Mouse (Mus musculus) kidney, embryonic 14.5 days (tissue): ENCODE data around the gene Shb. TPM values are rescaled to one million over a fixed set of nuclear protein-coding genes. Genes with fewer than 3 reads are reported as not detected.

Experiments
- ATAC-seq: fragments of 200-750 bp; cut with Nextera tagmentation; 2 replicates; pipeline ENCODE4 v1.8.0; 2017; ENCODE audit warnings: moderate number of reproducible peaks, mild to moderate bottlenecking, moderate TSS enrichment, moderate library complexity; ENCODE audit not compliant: low FRiP score, low TSS enrichment
- H3K27ac ChIP-seq: fragments of 300-500 bp; sonication (generic); 2 replicates; pipeline ENCODE4 v1.5.1; 2014; ENCODE audit warnings: low read depth, mild to moderate bottlenecking, low read length, moderate library complexity, mixed read lengths
- H3K27me3 ChIP-seq: fragments of 300-500 bp; sonication (generic); 2 replicates; pipeline ENCODE4 v1.6.1; 2014; ENCODE audit warnings: mild to moderate bottlenecking, low read length; ENCODE audit not compliant: control insufficient read depth, insufficient read depth
- H3K36me3 ChIP-seq: fragments of 300-500 bp; sonication (generic); 2 replicates; pipeline ENCODE4 v1.6.1; 2014; ENCODE audit warnings: low read length, mixed read lengths; ENCODE audit not compliant: control insufficient read depth, insufficient read depth
- H3K4me1 ChIP-seq: fragments of 300-500 bp; sonication (generic); 2 replicates; pipeline ENCODE4 v1.6.1; 2014; ENCODE audit warnings: low read length, mixed read lengths; ENCODE audit not compliant: control insufficient read depth, insufficient read depth
- H3K4me2 ChIP-seq: fragments of 300-500 bp; sonication (generic); replicated peaks from 2 replicates; pipeline ENCODE4 v1.6.1; 2014; ENCODE audit warnings: low read depth, mild to moderate bottlenecking, low read length
- H3K4me3 ChIP-seq: fragments of 300-500 bp; sonication (generic); 2 replicates; pipeline ENCODE4 v1.5.1; 2014; ENCODE audit warnings: mild to moderate bottlenecking, low read length
- H3K9ac ChIP-seq: fragments of 300-500 bp; sonication (generic); 2 replicates; pipeline ENCODE4 v1.6.1; 2014; ENCODE audit warnings: low read depth, mild to moderate bottlenecking, low read length, moderate library complexity
- H3K9me3 ChIP-seq: fragments of 300-500 bp; sonication (generic); 2 replicates; pipeline ENCODE4 v1.6.1; 2016; ENCODE audit warnings: low read length; ENCODE audit not compliant: control insufficient read depth
- WGBS: fragments of 180-500 bp; shearing (Covaris S2); extraction: QIAGEN DNeasy Blood & Tissue Kit; methylation state at CpG from one replicate; pipeline ENCODE4 v1.1.7; 2014; 5-methylcytosine and 5-hydroxymethylcytosine counted together
- polyA plus RNA-seq: library from polyadenylated mRNA; unstranded; fragments of >200 nt; fragmentation: Nextera tagmentation; extraction: Ambion mirVana; gene quantifications from 2 replicates; pipeline ENCODE4 v1.2.1, GENCODE M21; 2014

Gene Shb
- polyA plus RNA-seq, 1 experiment from 2014 or later: 6.1 TPM

- Histone ChIP-seq H3K4me3 (no peak overlapping the region), H3K9ac (no peak overlapping the region), H3K9me3 (no peaks in the 10 kb centered on the region), H3K4me1 (no peaks in the 10 kb centered on the region), H3K27ac (no peak overlapping the region), H3K4me2 (no peak overlapping the region), H3K27me3 (no peaks in the 10 kb centered on the region), H3K36me3 (no peaks in the 10 kb centered on the region)
- 44% methylated on average over 5 of the region's 5 CpGs for WGBS
- no peak for ATAC-seq
Measured at GRCm38 (mm10) chr4:45549514-45549913, 17.2 kb upstream of the Shb start.

DNA sequence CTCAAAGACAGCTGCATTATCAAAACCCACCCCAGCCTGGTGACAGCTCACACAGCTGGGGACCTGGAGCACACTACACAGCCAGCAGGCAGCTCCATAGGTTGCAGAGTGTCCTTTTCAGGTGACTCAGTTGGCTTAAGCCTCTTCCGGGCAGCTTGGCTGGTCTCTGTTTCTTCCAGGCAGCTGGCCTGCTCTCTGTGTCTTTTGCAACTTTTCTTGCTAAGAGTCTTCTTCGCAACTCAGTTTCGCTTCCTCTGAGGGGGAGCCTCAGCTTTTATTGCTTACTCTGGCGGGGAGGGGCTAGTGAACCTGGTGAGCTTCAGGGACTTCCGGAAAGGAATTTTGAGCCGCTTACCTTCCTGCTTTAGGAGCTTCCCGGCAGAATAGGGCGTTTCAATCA, 13.6 kb upstream of the Shb start:
- WGBS: 56% methylated on average over 8 of the region's 8 CpGs
- Histone ChIP-seq H3K4me1 (no peaks in the 10 kb centered on the region), H3K4me3 (no peak overlapping the region), H3K4me2 (no peak overlapping the region), H3K9me3 (no peaks in the 10 kb centered on the region), H3K27ac (no peak overlapping the region), H3K36me3 (no peaks in the 10 kb centered on the region), H3K27me3 (no peaks in the 10 kb centered on the region), H3K9ac (no peak overlapping the region)
- no peak for ATAC-seq

DNA sequence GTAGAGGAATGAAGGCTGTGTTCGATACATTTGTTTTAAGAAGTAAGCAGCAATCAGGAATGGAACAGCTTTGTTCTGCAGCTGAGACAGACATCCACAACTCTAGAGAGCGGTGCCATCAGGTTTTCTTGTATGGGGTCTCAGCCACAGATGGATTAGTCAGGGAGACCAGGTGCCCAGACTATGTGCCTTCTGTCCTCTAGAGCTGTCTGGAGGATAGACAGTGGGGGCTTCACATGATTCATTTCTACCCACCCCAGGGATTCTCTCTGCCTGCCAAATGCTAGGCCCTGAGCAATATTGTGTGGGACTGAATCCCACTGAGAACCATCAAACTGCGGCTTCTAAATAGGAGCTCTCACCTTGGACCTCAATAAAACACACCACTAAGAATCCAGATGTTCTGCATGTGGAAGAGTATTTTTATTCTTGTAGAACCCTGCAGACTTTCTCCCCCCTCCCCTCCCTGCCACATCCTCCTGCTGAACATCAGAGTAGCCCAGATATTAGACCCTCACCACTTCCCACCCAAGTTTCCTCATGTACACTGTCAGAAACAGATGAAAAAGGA, 11.3 kb upstream of the Shb start:
- H3K4me2 ChIP-seq: no peak overlapping the region
- no peaks in the 10 kb centered on the region for H3K36me3 ChIP-seq
- H3K27me3 ChIP-seq: no peaks in the 10 kb centered on the region
- H3K9ac ChIP-seq: no peak overlapping the region
- ATAC-seq: no peak
- no peaks in the 10 kb centered on the region for H3K4me1 ChIP-seq
- no peak overlapping the region for H3K4me3 ChIP-seq
- no peak overlapping the region for H3K27ac ChIP-seq
- H3K9me3 ChIP-seq: no peaks in the 10 kb centered on the region
- WGBS: 85% methylated on average over 3 of the region's 3 CpGs

- H3K27me3 ChIP-seq: no peaks in the 10 kb centered on the region
- no peak for ATAC-seq
- H3K9ac ChIP-seq: no peak overlapping the region
- no peak overlapping the region for H3K27ac ChIP-seq
- WGBS: 48% methylated on average over 15 of the region's 15 CpGs
- no peaks in the 10 kb centered on the region for H3K4me1 ChIP-seq
- H3K4me2 ChIP-seq: no peak overlapping the region
- no peak overlapping the region for H3K4me3 ChIP-seq
- H3K9me3 ChIP-seq: no peaks in the 10 kb centered on the region
- H3K36me3 ChIP-seq: no peaks in the 10 kb centered on the region
Measured at GRCm38 (mm10) chr4:45540151-45540933, 8.1 kb upstream of the Shb start.

GRCm38 (mm10) chr4:45539187-45539586, 6.9 kb upstream of the Shb start:
- Histone ChIP-seq H3K4me1 (no peaks in the 10 kb centered on the region), H3K4me2 (no peak overlapping the region), H3K36me3 (no peaks in the 10 kb centered on the region), H3K9me3 (no peaks in the 10 kb centered on the region), H3K27me3 (no peaks in the 10 kb centered on the region), H3K9ac (no peak overlapping the region), H3K27ac (no peak overlapping the region), H3K4me3 (no peak overlapping the region)
- no peak for ATAC-seq

- Histone ChIP-seq H3K9ac (no peak overlapping the region), H3K27ac (peak overlapping the region; percentile 24; the same call in 1 of the 2 replicates), H3K4me2 (no peak overlapping the region), H3K9me3 (no peaks in the 10 kb centered on the region), H3K4me3 (no peak overlapping the region), H3K4me1 (peaks cover 29% of the 10 kb centered on the region), H3K36me3 (no peaks in the 10 kb centered on the region), H3K27me3 (no peaks in the 10 kb centered on the region)
- 67% methylated on average over 1 of the region's 1 CpGs for WGBS
- ATAC-seq: no peak
Measured at GRCm38 (mm10) chr4:45533436-45533940, 1.2 kb upstream of the Shb start.

- Histone ChIP-seq H3K4me1 (peaks cover 43% of the 10 kb centered on the region), H3K9ac (peak overlapping the region; percentile 89), H3K36me3 (no peaks in the 10 kb centered on the region), H3K9me3 (no peaks in the 10 kb centered on the region), H3K27me3 (no peaks in the 10 kb centered on the region), H3K4me3 (peak overlapping the region; percentile 77), H3K4me2 (peak overlapping the region; percentile 99), H3K27ac (peak overlapping the region; percentile 97)
- ATAC-seq: peak; percentile 86
- 1% methylated on average over 53 of the region's 68 CpGs for WGBS
Measured at GRCm38 (mm10) chr4:45530662-45531542, 1.4 kb downstream of the Shb start.

- H3K36me3 ChIP-seq: no peaks in the 10 kb centered on the region
- H3K27ac ChIP-seq: peak overlapping the region; percentile 88
- H3K9ac ChIP-seq: peak overlapping the region; percentile 89
- peak; percentile 73 for ATAC-seq
- H3K4me3 ChIP-seq: peak overlapping the region; percentile 77
- H3K27me3 ChIP-seq: no peaks in the 10 kb centered on the region
- H3K4me2 ChIP-seq: peak overlapping the region; percentile 99
- H3K9me3 ChIP-seq: no peaks in the 10 kb centered on the region
- under 1% methylated on average over 53 of the region's 89 CpGs for WGBS
- H3K4me1 ChIP-seq: peaks cover 43% of the 10 kb centered on the region
Measured at GRCm38 (mm10) chr4:45529986-45530597, 2.2 kb downstream of the Shb start.
